10 mouse cellular contexts compared by ENCODE assay signal in genomic region chr2:137757231-137758212, GRCm38 (mm10).
A peak's percentile ranks its signal among the peaks of the same experiment; 100 is the strongest.
DNase-seq lines count a peak whose midpoint lies in the region; ATAC-seq and TF ChIP-seq lines count a peak whose summit lies in the region.
"Had no signal": no experiment of that assay in that cellular context is flagged by ENCODE, and none has a peak within 500 bp of the region (broad histone marks: within the 10 kb centered on the region; RNA-seq: fewer than 3 reads in every experiment).

No protein-coding gene starts in this region.

- peak overlapping the region; percentile 11; the same call in 1 of the 2 replicates for H3K27ac ChIP-seq in embryonic facial prominence, embryonic 15.5 days (replicated peaks)
- no peak overlapping the region for H3K27ac ChIP-seq in hindbrain, postnatal 0 days
- H3K27ac ChIP-seq in midbrain, embryonic 14.5 days (replicated peaks; ENCODE audit: low read depth, low read length) = no peak overlapping the region
- H3K27ac ChIP-seq: macrophage had no signal

- no peak for ATAC-seq in embryonic facial prominence, embryonic 15.5 days (ENCODE audit: insufficient number of reproducible peaks, low FRiP score, low TSS enrichment, low read depth)
- peak; percentile 71; the same call in 1 of the 2 replicates for ATAC-seq in hindbrain, postnatal 0 days
- ATAC-seq in midbrain, embryonic 14.5 days (ENCODE audit: low FRiP score, low TSS enrichment) = no peak
- ATAC-seq in megakaryocyte-erythroid progenitor cell, adult 5-6 weeks (replicated peaks; ENCODE audit: low FRiP score, low TSS enrichment, poor library complexity, severe bottlenecking) = no peak
- no peak for ATAC-seq in inflammation-experienced regulatory T-cells, adult 6 months

- TF ChIP-seq CTCF in hindbrain, postnatal 0 days (IDR thresholded peaks at IDR 0.05; ENCODE audit: low read depth) = no peak

- H3K4me3 ChIP-seq in embryonic facial prominence, embryonic 15.5 days (replicated peaks) = no peak overlapping the region
- no peak overlapping the region for H3K4me3 ChIP-seq in hindbrain, postnatal 0 days (ENCODE audit: low read length)
- no peak overlapping the region for H3K4me3 ChIP-seq in midbrain, embryonic 14.5 days (replicated peaks; ENCODE audit: low read depth, low read length)

- H3K27me3 ChIP-seq in embryonic facial prominence, embryonic 15.5 days = no peaks in the 10 kb centered on the region
- no peaks in the 10 kb centered on the region for H3K27me3 ChIP-seq in hindbrain, postnatal 0 days (ENCODE audit: insufficient read depth, low read length)
- H3K27me3 ChIP-seq in midbrain, embryonic 14.5 days (ENCODE audit: control insufficient read depth, insufficient read depth, low read length) = no peaks in the 10 kb centered on the region

- H3K4me2 ChIP-seq in embryonic facial prominence, embryonic 15.5 days (replicated peaks) = no peak overlapping the region
- H3K4me2 ChIP-seq in hindbrain, postnatal 0 days (ENCODE audit: low read depth, low read length) = no peak overlapping the region
- H3K4me2 ChIP-seq in midbrain, embryonic 14.5 days (ENCODE audit: low read length) = no peak overlapping the region

- intact Hi-C loops in gastrocnemius, postnatal 14 days (cut with DNase I; ENCODE audit: low total_unique reads) = no loop called here

- peak; percentile 6 for DNase-seq in gastrocnemius, postnatal 14 days
- DNase-seq in gastrocnemius, adult 8-10 months (ENCODE audit: low spot score in 2 of 2) = no peak
- peak; percentile 17 for DNase-seq in hindbrain, postnatal 0 days (ENCODE audit: low spot score)
- DNase-seq in midbrain, embryonic 14.5 days = peak; percentile 17
- DNase-seq in adrenal gland, adult 18-20 months (ENCODE audit: low spot score in 2 of 2) = no peak
- DNase-seq: cerebellum, adult 11-12 months had no signal

- H3K4me1 ChIP-seq in embryonic facial prominence, embryonic 15.5 days = peaks cover 10% of the 10 kb centered on the region; the same call in 1 of the 2 replicates
- H3K4me1 ChIP-seq in hindbrain, postnatal 0 days (ENCODE audit: insufficient read depth, low read length) = peaks cover 3% of the 10 kb centered on the region; the same call in 1 of the 2 replicates
- H3K4me1 ChIP-seq in midbrain, embryonic 14.5 days (ENCODE audit: control insufficient read depth, insufficient read depth, low read length) = peaks cover 7% of the 10 kb centered on the region

- H3K36me3 ChIP-seq in embryonic facial prominence, embryonic 15.5 days = no peaks in the 10 kb centered on the region
- no peaks in the 10 kb centered on the region for H3K36me3 ChIP-seq in hindbrain, postnatal 0 days (ENCODE audit: insufficient read depth, low read length)
- no peaks in the 10 kb centered on the region for H3K36me3 ChIP-seq in midbrain, embryonic 14.5 days (ENCODE audit: control insufficient read depth, insufficient read depth, low read length)

- H3K9ac ChIP-seq in embryonic facial prominence, embryonic 15.5 days = no peak overlapping the region
- H3K9ac ChIP-seq in hindbrain, postnatal 0 days (replicated peaks; ENCODE audit: low read length) = no peak overlapping the region
- H3K9ac ChIP-seq in midbrain, embryonic 14.5 days (replicated peaks; ENCODE audit: low read length) = no peak overlapping the region

- no peaks in the 10 kb centered on the region for H3K9me3 ChIP-seq in embryonic facial prominence, embryonic 15.5 days (replicated peaks)
- no peaks in the 10 kb centered on the region for H3K9me3 ChIP-seq in hindbrain, postnatal 0 days (ENCODE audit: low read length)
- no peaks in the 10 kb centered on the region for H3K9me3 ChIP-seq in midbrain, embryonic 14.5 days (ENCODE audit: control insufficient read depth, low read length)

- 48% methylated on average over 13 of the region's 13 CpGs for WGBS in embryonic facial prominence, embryonic 15.5 days
- 28% methylated on average over 13 of the region's 13 CpGs for WGBS in hindbrain, postnatal 0 days
- WGBS in midbrain, embryonic 14.5 days = 45% methylated on average over 13 of the region's 13 CpGs

Comparison
In these comparisons a context has a peak if more than half of its experiments do, and no peak if none do; other contexts are left out.
1. DNase-seq: peak in gastrocnemius, postnatal 14 days (single experiment), hindbrain, postnatal 0 days (single experiment) and midbrain, embryonic 14.5 days (single experiment); none in gastrocnemius, adult 8-10 months (0 of 2) and adrenal gland, adult 18-20 months (0 of 2).